Mouse (Mus musculus) layer of hippocampus, postnatal 25 days (tissue): ENCODE results near the gene Sephs2. TPM values are rescaled to one million over a fixed set of nuclear protein-coding genes. Genes with fewer than 3 reads are reported as not detected.

Experiments
- DNase-seq, 2 experiments: peaks; one replicate each; pipeline ENCODE4 v3.0.0; 2022; ENCODE audit warnings: mixed read lengths in 2 of 2, low spot score in 1 of 2; ENCODE audit errors: extremely low spot score in 1 of 2
- total RNA-seq, 2 experiments: library from RNA; stranded (reverse); gene quantifications; 2 replicates each; pipeline ENCODE4 v1.2.3; 2021

The Sephs2 gene
- total RNA-seq, 2 experiments from 2014 or later, result 43.0 to 43.8 TPM

DNA sequence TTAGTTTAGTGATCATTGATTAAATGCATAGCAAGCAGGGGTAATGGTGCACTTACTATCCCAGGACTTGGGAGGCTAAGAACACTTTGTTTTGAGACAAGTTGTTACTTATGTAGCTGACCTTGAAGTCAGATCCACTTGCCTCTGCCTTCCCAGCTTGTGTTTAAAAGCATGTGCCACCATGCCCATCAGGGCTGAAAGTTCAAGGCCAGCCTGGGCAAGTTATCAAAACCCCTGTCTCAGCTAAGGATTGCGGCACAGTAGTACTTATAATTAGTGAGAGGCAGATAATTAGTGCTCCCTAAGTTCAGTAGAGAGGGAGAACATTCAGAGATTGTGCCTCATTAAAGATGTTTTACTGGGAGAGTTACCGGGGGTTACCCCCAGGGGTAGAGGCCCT is 39.1 kb downstream of the Sephs2 start:
- DNase-seq, result no peak

DNA sequence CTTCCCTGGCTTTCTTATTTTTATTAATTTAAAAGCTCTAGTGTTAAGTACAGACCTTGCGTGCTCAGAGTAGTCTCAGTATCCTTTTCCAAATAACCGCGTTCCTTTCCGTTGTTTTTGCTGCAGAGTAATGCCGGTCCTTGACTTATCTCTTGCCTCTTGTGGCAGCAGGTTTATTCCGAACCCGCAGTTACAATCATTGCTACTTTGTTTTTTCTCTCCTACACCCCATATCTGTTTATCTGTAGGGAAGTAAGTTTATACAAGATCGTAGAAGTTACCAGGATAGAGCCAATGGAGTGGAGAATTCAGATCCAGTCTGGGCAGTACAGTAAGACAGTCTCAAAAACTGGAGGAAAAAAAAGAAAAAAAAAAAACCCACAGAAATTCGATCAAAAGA is 40.1 kb downstream of the Sephs2 start:
- DNase-seq, result no peak

DNA sequence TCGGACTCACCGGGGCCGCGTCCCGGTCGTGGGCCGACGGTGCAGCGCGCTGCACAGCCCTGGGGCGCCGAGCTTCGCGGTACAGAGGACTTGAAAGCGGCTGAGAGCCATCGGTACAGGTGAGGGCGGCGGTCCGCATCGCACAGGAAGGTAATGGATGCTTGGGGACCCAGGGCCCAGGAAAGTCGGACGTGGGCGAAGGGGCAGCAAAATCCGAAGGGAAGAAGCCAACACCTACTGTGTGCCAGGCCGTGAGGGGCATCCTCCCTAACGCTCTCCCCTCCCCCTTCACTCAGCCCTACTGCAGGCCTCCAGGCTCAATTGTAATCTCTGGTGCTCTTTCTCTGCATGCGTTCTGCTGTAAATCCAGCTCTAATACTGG is 40.5 kb downstream of the Sephs2 start:
- peak in 1 of 2 experiments; percentile 33 for DNase-seq

DNA sequence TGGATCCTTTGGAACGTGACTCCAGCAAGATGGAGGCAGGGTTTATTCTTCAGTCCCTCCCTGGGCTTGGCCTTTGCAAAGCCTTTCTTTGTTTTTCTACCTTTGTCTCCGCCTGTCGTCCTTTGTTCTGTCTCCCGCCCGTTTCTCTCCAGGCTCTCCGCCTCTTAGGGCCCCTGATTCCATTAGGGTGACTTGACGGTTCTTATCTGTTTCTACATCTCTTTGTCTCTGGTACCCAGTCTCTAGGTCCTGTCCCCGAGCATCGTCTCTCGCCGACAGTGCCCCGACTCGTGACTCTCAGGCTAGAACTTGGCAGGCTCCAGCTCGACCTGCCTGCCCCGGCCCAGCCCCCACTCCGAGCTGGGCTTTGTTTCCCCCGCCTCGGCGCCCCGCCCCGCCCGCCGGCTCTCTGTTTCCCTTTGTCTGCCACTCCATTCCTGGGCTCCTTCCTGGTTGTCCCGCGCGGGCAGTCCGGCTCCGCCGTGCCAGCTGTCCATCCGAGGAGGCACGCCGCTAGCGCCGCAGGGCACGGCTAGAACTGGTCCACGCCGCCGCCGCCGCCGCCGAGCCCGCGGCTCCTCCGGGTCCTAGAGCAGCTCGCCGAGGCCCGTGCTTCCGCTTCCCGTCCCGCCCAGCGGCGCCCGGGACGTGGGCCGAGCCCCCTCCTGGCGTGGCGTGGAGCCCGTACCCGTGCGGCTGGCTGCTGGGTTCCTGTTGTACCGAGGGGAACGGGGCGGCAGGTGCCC is 41.1 kb downstream of the Sephs2 start, which contains the start of the genes Zfp553 and Sept1:
Gene Zfp553 (plus strand): TSS at position 440 of the 746 bp plus-strand sequence.
Gene Sept1 (minus strand): TSS at position 509 of the 746 bp plus-strand sequence.
- DNase-seq, result peak; percentile 68 to 81

DNA sequence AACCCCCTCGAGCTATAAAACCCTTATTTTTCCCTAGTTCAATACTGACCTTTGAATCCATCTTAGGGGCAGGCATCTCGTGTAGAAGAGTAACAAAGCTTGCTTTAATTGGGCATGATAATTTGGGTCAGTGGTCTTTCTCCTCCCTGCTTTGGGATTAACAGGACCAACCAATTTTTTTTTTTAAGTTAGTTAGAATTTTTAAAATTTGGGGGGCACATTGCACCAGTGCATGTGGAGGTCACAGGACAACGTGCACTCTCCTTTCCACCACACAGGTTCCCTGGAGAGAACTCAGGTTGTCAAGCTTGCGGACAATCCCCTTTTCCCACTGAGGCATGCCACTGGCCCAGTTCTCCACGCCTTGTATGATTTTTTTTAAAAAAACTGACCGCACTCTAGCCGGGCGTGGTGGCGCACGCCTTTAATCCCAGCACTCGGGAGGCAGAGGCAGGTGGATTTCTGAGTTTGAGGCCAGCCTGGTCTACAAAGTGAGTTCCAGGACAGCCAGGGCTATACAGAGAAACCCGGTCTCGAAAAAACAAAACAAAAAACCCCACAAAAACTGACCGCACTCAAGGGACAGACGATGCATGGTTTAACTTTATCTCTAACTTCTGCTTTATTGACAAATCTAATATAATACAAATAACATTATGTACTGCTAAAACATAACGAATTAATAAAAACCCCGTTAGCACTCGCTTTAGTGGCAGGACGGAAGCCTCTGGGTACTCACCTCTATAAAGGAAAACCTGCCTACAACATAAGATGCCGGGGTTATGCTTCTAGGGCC is 41.8 kb downstream of the Sephs2 start:
- DNase-seq, result no peak

DNA sequence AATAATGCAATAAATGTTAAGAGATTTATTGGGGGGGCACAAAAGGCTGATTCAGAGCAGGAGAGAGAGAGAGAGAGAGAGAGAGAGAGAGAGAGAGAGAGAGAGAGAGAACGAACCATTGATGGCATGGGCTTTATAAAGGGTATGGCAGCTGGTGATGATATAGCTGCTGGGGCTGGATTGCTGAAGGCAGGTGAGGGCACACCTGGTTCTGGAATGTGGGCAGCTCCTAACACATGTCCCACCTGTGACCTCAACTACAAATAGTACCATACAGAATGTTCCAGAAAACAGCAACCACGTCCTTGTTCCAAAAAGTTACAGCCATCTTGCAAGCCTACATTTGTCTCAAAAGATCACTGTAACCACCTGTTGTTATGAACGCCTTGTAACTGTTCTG is 42.5 kb downstream of the Sephs2 start:
- DNase-seq, result no peak

DNA sequence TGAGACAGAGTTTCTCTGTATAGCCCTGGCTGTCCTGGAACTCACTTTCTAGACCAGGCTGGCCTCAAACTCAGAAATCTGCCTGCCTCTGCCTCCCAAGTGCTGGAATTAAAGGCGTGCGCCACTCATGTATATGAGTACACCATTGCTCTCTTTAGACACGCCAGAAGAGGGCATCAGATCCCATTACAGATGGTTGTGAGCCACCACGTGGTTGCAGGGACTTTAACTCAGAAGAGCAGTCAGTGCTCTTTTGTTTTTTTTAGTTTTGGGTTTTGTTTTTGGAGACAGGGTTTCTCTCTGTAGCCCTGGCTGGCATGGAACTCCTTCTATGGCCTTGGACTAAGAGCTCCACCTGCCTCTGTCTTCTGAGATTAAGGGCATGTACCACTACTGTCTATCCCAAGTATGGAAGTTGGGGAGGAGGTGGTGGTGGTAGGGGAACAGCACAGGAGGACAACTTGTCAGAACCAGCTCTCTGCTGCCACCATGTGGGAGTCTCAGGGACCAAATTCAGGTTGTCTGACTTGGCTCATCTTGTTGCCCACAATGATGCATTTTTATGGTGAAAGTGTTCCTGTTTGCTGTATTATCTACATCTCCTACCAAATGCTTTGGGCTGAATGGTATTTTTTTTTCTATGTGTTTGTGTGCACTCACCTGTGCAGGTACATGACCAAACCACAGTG is 45.1 kb downstream of the Sephs2 start:
- peak; percentile 57 to 89 for DNase-seq

DNA sequence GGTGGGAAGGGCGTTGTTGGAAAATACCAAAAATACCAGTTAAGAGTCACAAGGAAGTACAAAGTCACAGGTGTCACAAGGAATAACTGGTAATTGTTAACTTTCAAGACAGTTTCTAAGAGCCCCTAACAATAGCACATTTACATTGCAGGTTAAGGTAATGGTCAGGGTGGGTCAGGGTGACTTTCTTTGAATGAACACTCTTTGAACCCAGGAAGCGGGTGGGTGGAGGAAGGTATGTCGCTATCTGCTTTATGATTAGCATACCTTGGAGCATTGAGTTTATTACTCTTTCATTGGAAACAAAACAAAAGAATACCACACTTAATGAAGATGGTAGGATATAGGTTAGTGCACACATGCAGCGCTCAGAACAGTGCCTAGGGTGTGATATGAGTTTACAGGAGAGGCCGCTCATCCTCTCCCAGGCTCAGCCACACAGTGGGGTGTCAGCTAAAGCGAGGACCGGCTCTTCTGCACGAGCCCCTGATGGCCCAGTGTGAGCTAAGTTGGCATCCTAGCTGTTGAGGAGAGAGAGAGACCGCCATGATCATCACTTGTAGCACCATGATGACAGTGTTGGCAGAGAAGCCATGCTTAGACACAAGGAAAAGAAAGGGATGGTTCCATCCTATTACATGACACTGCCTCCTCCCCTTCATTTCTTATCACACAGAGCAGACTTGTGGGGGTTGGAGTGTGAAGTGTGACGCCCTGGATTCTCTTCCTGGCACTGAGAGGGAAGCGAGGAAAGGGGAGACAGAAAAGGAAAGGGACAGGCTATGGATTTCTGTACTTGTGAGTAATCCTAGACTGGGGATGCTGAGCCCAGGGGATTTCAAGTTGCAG is 48.5 kb downstream of the Sephs2 start:
- no peak for DNase-seq

DNA sequence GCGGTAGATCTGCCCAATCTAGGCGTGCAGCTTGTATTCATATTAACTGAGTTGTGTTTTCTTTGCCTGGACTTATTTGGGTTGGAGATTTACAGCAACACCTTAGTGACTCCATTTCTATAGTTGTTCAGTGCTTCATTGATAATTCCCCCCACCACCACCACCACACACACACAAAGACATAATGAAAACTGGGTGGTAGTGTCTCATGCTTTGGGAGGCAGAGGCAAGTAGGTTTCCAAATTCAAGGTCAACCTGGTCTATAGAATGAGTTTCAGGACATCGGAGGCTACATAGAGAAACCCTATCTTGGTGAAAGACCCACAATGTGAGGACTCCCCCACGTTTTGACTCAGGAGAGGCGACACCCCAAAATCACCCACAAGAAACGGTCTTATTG is 49.2 kb downstream of the Sephs2 start:
- DNase-seq, result no peak

DNA sequence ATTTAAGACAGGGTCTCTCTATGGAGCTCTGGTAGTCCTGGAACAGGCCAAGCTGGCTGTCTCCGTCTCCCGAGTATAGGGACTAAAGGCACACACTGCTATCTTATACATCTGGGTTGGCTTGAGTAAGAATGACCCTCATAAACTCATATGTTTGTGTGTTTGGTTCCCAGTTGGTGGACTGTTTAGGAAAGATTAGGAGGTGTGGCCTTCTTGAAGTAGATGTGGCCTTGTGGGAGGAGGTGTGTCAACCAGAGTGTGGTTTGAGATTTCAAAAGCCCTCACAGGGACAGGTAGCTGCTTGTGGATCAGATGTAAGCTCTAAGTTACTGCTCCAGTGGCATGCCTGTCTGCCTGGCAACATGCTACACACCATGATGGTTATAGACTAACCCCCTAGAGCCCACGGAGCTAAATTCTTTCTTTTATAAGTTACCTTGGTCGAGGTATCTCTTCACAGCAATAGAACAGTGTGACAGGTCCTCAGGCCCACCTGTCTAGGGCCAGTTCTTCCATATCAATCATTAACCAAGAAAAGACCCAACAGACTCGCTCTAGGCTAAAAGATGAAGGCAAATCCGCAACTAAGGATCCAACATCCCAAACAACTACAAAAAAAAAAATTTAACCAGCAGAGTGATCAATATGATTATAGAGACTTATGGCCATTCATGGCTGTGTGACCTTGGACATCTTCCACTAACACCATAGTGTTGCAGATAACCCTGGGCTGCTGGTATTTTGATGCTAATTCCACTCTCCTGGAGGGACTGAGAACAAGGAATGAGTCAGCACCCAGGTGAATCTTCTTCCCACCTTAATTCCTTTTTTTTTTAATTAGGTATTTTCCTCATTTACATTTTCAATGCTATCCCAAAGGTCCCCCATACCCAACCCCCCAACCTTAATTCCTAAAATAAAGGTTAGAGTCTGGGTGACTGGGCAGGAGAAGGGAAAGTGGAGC is 50.1 kb downstream of the Sephs2 start:
- DNase-seq, result no peak

DNA sequence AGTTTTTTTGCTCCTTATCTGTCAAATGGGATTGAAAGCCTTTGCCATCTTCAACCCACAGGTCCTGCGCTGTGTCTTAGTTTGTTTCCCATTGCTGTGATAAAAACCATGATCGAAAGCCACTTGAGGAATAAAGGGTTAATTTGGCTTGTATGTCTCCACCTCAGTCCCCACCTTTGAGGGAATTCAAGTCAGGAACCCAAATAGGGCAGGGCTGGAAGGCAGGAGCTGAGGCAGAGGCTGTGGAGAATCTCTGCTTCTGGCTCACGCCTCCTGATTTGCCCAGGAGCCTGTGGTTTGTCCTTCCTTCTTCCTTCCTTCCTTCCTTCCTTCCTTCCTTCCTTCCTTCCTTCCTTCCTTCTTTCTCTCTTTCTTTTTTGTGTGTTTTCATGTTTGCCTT is 50.7 kb downstream of the Sephs2 start:
- DNase-seq, result no peak

Other genes with a start within 250 kb of the Sephs2 start
- 100 to 1,000 TPM; 272 to 282 TPM for gene Maz, start 247.0 kb downstream of the Sephs2 start, total RNA-seq
- gene Kif22, start 231.6 kb downstream of the Sephs2 start, total RNA-seq, result 1 to 10 TPM; 6.7 to 8.7 TPM
- not detected for gene Zg16, start 186.7 kb downstream of the Sephs2 start, total RNA-seq
- gene AI467606, start 182.7 kb downstream of the Sephs2 start, total RNA-seq, result 1 to 10 TPM; 1.2 to 1.5 TPM
- gene Qprt, start 151.8 kb downstream of the Sephs2 start, total RNA-seq, result under 1 TPM; 0.30 to 0.35 TPM
- gene Spn, start 136.2 kb downstream of the Sephs2 start, total RNA-seq, result under 1 TPM; 0.28 to 0.42 TPM
- 10 to 100 TPM; 92.1 to 95.7 TPM for gene Cd2bp2, start 78.0 kb downstream of the Sephs2 start, total RNA-seq
- gene Tbc1d10b, start 65.6 kb downstream of the Sephs2 start, total RNA-seq, result 10 to 100 TPM; 97.2 to 99.9 TPM
- 1 to 10 TPM in 1 of 2 experiments, under 1 TPM in 1; 0.96 to 2.9 TPM for gene Mylpf, start 65.2 kb downstream of the Sephs2 start, total RNA-seq
- gene Zfp553, start 41.0 kb downstream of the Sephs2 start, total RNA-seq, result 10 to 100 TPM; 18.0 to 20.6 TPM
- 1 to 10 TPM; 4.0 to 4.2 TPM for gene Sept1, start 40.9 kb downstream of the Sephs2 start, total RNA-seq
- gene Zfp771, start 29.8 kb downstream of the Sephs2 start, total RNA-seq, result 10 to 100 TPM; 67.4 to 73.4 TPM
- gene Dctpp1, start 13.3 kb downstream of the Sephs2 start, total RNA-seq, result 10 to 100 TPM; 21.7 to 27.7 TPM
- under 1 TPM; 0.20 to 0.26 TPM for gene Itgal, start 22.2 kb upstream of the Sephs2 start, total RNA-seq
- 10 to 100 TPM; 11.5 to 11.8 TPM for gene Zfp768, start 71.5 kb upstream of the Sephs2 start, total RNA-seq
- gene Zfp747, start 102.0 kb upstream of the Sephs2 start, total RNA-seq, result 1 to 10 TPM; 6.0 to 6.3 TPM
- 1 to 10 TPM; 3.9 to 4.0 TPM for gene 9130019O22Rik, start 113.1 kb upstream of the Sephs2 start, total RNA-seq
- gene E430018J23Rik, start 119.6 kb upstream of the Sephs2 start, total RNA-seq, result 1 to 10 TPM; 7.9 to 9.0 TPM
- 1 to 10 TPM; 3.7 to 4.0 TPM for gene Zfp764, start 132.8 kb upstream of the Sephs2 start, total RNA-seq
- gene Zfp688, start 148.0 kb upstream of the Sephs2 start, total RNA-seq, result 10 to 100 TPM; 12.4 to 14.9 TPM
- gene Zfp689, start 175.1 kb upstream of the Sephs2 start, total RNA-seq, result 1 to 10 TPM; 6.6 to 6.7 TPM
- gene Prr14, start 185.6 kb upstream of the Sephs2 start, total RNA-seq, result 10 to 100 TPM; 26.4 to 33.9 TPM
- 10 to 100 TPM; 50.9 to 65.3 TPM for gene Fbrs, start 205.1 kb upstream of the Sephs2 start, total RNA-seq
- 100 to 1,000 TPM in 1 of 2 experiments, 10 to 100 TPM in 1; 88.9 to 125 TPM for gene Srcap, start 237.9 kb upstream of the Sephs2 start, total RNA-seq
- 1 to 10 TPM; 6.0 to 9.2 TPM for gene Gm42715, start 245.5 kb upstream of the Sephs2 start, total RNA-seq